Mouse (Mus musculus) kidney, adult 2 months (tissue): ENCODE measurements around the gene Iqsec1. TPM values are rescaled to one million over a fixed set of nuclear protein-coding genes. Genes with fewer than 3 reads are reported as not detected.

Experiments used
- DNase-seq: peaks from one replicate; pipeline ENCODE4 v3.0.0; 2021
- H3K27ac ChIP-seq: fragments of 200-500 bp; 2 replicates; pipeline ENCODE4 v1.5.1; 2012; ENCODE audit warnings: low read depth, low read length, control low read depth, inconsistent platforms; ENCODE audit not compliant: insufficient read depth
- H3K27me3 ChIP-seq: fragments of 200-500 bp; replicated peaks from 2 replicates; pipeline ENCODE4 v1.6.1; 2012; ENCODE audit warnings: mild to moderate bottlenecking, moderate library complexity, low read length, inconsistent platforms; ENCODE audit not compliant: control insufficient read depth, insufficient read depth
- H3K36me3 ChIP-seq: fragments of 200-500 bp; 2 replicates; pipeline ENCODE4 v1.6.1; 2012; ENCODE audit warnings: mild to moderate bottlenecking, moderate library complexity, low read length, inconsistent platforms; ENCODE audit not compliant: control insufficient read depth, insufficient read depth
- H3K4me1 ChIP-seq: fragments of 200-500 bp; 2 replicates; pipeline ENCODE4 v1.6.1; 2011; ENCODE audit warnings: low read length; ENCODE audit not compliant: control insufficient read depth, insufficient read depth
- H3K4me3 ChIP-seq: fragments of 200-500 bp; 2 replicates; pipeline ENCODE4 v1.5.1; 2011; ENCODE audit warnings: mild to moderate bottlenecking, low read depth, low read length, control low read depth; ENCODE audit not compliant: insufficient read depth
- CTCF ChIP-seq: fragments of 200-500 bp; conservative IDR thresholded peaks from 2 replicates; pipeline ENCODE4 v1.5.1; 2011; ENCODE audit warnings: low read depth, mild to moderate bottlenecking, control low read depth, low read length, moderate library complexity, mixed read lengths; ENCODE audit not compliant: insufficient read depth, insufficient read length
- POLR2A ChIP-seq: fragments of 200-500 bp; IDR thresholded peaks from one replicate; pipeline ENCODE4 v1.6.1; 2011; ENCODE audit warnings: low read depth, low read length, control low read depth
- WGBS: fragments of 180-500 bp; shearing (Covaris S2); methylation state at CpG from one replicate; pipeline ENCODE4 v1.1.7; 2018; 5-methylcytosine and 5-hydroxymethylcytosine counted together
- polyA plus RNA-seq: library from polyadenylated mRNA; depleted of rRNA; stranded (reverse); fragments of >200 nt; gene quantifications from 2 replicates; pipeline ENCODE4 v1.2.3, GENCODE M21; 2012

Gene Iqsec1
- polyA plus RNA-seq, 1 experiment: 149 TPM

- Histone ChIP-seq H3K4me1 (no peaks in the 10 kb centered on the region), H3K27me3 (no peaks in the 10 kb centered on the region)
- no peak for DNase-seq
These were observed 239.5 kb downstream of the Iqsec1 start for GRCm38 (mm10) chr6:90748976-90749375.

DNA sequence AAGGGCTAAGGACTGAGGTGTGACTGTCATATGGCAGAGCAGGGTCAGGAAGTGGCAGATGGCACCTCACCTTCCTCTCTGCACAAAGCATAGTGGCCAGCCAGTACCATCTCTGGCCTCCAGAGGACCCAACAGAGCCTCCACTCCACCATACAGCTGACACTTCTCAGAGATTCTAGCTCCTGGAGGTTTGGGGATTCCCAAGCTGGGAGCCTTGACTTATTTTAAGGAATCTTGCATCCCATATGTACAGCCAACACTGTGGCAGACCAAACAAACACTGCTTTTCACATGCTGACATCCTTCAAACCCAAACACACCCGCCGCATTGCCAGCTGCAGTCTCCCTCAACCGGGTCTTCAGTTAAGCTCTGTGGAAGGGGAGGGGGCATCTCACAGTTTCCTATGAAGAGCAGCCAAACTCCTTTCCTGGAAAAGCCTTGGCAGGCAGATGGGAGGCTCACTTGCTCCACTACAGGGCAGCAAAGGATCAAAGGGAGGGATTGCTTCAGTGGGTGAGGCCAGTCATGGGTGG, 242.1 kb downstream of the Iqsec1 start:
- Histone ChIP-seq H3K4me3 (no peak overlapping the region), H3K27me3 (no peaks in the 10 kb centered on the region), H3K36me3 (no peaks in the 10 kb centered on the region), H3K27ac (no peak overlapping the region), H3K4me1 (no peaks in the 10 kb centered on the region)
- TF ChIP-seq CTCF (peak; percentile 16; the same call in 1 of the 2 replicates), POLR2A (no peak)
- WGBS: 64% methylated on average over 3 of the region's 3 CpGs
- DNase-seq: no peak

More at GRCm38 (mm10) chr6:90748976-90749375, 239.5 kb downstream of the Iqsec1 start:
- TF ChIP-seq POLR2A: no peak
- TF ChIP-seq CTCF: no peak
- H3K27ac ChIP-seq: no peak overlapping the region
- no peak overlapping the region for H3K4me3 ChIP-seq
- H3K36me3 ChIP-seq: no peaks in the 10 kb centered on the region

DNA sequence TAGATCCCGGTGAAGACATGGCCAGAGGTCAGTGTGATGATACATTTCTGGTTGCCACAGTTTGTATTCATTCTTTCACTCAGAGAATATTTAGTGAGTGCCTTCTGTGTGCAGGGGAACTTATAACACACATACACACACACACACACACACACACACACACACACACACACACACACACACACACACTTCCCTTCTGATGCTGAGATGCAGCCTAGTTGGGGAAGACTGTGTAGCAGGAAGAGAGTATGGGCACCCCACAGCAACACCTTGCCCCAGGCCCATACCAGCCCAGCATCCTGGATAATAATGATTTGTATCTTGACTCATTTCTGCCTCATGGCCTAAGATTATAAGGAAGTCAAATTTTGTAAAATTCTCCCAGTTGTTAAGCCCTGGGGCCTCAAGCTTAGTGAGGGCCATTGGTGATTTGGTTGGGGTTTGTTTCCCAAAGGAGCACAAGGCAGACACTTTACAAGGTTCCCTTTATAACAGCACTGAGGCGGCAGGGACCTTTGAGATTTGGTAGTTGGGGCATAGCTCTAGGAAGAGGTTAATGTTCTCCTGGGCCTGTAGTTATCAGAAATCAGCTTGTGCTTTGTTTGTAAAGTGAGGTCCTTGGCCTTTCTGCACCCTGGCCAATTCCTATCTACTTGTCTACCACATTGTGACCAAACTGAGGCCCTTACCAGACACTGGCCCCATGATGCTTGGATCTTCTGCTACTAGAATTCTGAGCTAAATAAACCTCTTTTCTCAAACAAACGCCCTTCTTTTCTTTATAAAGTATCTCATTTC, 242.9 kb downstream of the Iqsec1 start:
- no peaks in the 10 kb centered on the region for H3K4me1 ChIP-seq
- no peak overlapping the region for H3K4me3 ChIP-seq
- no peaks in the 10 kb centered on the region for H3K27me3 ChIP-seq
- H3K27ac ChIP-seq: no peak overlapping the region
- DNase-seq: no peak
- TF ChIP-seq CTCF (no peak), POLR2A (no peak)
- 70% methylated on average over 3 of the region's 3 CpGs for WGBS
- H3K36me3 ChIP-seq: no peaks in the 10 kb centered on the region

DNA sequence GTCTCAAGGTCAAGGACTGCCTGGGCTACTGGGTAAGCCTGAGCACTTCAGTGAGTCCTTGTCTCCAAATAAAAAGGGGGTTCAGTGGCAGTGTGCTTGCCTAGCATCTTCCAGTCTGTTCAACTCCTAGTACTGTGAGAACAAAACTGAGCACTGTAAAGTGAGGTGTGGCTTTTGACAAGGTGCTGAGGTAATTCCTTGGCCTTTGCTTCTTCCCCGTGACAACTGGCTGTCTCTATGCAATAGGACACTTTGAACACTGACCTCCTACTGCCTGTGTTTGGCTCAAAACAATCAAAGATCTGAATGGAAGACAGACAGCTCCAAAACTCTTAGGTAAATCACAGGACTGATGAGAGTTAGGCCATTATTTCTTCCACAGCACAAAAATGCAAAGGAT, 246.0 kb downstream of the Iqsec1 start:
- H3K27ac ChIP-seq: no peak overlapping the region
- H3K27me3 ChIP-seq: no peaks in the 10 kb centered on the region
- no peaks in the 10 kb centered on the region for H3K4me1 ChIP-seq
- TF ChIP-seq CTCF (no peak), POLR2A (no peak)
- DNase-seq: no peak
- no peak overlapping the region for H3K4me3 ChIP-seq
- WGBS: 47% methylated on average over 1 of the region's 1 CpGs
- H3K36me3 ChIP-seq: no peaks in the 10 kb centered on the region

DNA sequence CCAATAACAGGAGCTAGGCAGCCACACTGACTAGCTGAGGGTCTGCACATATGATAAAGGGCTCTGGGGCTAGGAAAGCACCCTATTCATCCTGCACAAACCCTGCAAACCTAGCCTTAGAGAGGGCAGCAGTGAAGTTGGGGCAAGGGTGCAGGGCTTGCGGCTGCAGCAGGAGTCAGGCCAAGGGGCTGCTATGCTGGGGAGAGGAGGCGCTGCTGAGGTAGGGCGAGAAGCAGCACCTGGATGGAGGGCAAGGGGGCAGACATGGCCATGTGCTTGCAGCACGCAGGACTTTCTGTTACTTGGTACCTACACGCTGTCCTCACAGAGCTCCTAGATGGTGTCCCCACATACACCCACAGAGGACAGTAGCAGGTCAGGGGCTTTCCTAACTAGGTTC, 246.8 kb downstream of the Iqsec1 start:
- no peak overlapping the region for H3K27ac ChIP-seq
- H3K4me3 ChIP-seq: no peak overlapping the region
- TF ChIP-seq CTCF (no peak), POLR2A (no peak)
- no peaks in the 10 kb centered on the region for H3K27me3 ChIP-seq
- 95% methylated on average over 5 of the region's 5 CpGs for WGBS
- no peak for DNase-seq
- no peaks in the 10 kb centered on the region for H3K36me3 ChIP-seq
- H3K4me1 ChIP-seq: peaks cover 4% of the 10 kb centered on the region; the same call in 1 of the 2 replicates

GRCm38 (mm10) chr6:90741056-90741420, 247.4 kb downstream of the Iqsec1 start:
- Histone ChIP-seq H3K4me1 (peaks cover 4% of the 10 kb centered on the region; the same call in 1 of the 2 replicates), H3K36me3 (no peaks in the 10 kb centered on the region), H3K4me3 (no peak overlapping the region), H3K27me3 (no peaks in the 10 kb centered on the region), H3K27ac (no peak overlapping the region)
- no peak for TF ChIP-seq CTCF
- no peak for TF ChIP-seq POLR2A
- no peak for DNase-seq
- 82% methylated on average over 4 of the region's 4 CpGs for WGBS

GRCm38 (mm10) chr6:90740348-90741055, 248.0 kb downstream of the Iqsec1 start:
- WGBS: 75% methylated on average over 4 of the region's 4 CpGs
- no peaks in the 10 kb centered on the region for H3K27me3 ChIP-seq
- no peak for DNase-seq
- H3K27ac ChIP-seq: no peak overlapping the region
- H3K4me1 ChIP-seq: peaks cover 5% of the 10 kb centered on the region; the same call in 1 of the 2 replicates
- no peak for TF ChIP-seq CTCF
- TF ChIP-seq POLR2A: no peak
- H3K36me3 ChIP-seq: no peaks in the 10 kb centered on the region
- no peak overlapping the region for H3K4me3 ChIP-seq
